Mouse (Mus musculus) cortical plate, adult 2 months (tissue): ENCODE results near the gene Tec. TPM values are rescaled to one million over a fixed set of nuclear protein-coding genes. Genes with fewer than 3 reads are reported as not detected.

Experiments
- H3K27ac ChIP-seq: fragments of 200-500 bp; 2 replicates; pipeline ENCODE4 v1.5.1; 2012; ENCODE audit warnings: low read length, control low read depth, inconsistent platforms; ENCODE audit not compliant: insufficient read depth
- H3K4me1 ChIP-seq: fragments of 200-500 bp; 2 replicates; pipeline ENCODE4 v1.6.1; 2011; ENCODE audit warnings: low read length; ENCODE audit not compliant: control insufficient read depth, insufficient read depth
- H3K4me3 ChIP-seq: fragments of 200-500 bp; 2 replicates; pipeline ENCODE4 v1.5.1; 2011; ENCODE audit warnings: mild to moderate bottlenecking, low read length, control low read depth; ENCODE audit not compliant: insufficient read depth
- CTCF ChIP-seq: fragments of 200-500 bp; IDR thresholded peaks from 2 replicates; pipeline ENCODE4 v1.5.1; 2011; ENCODE audit warnings: mild to moderate bottlenecking, control low read depth, low read length; ENCODE audit not compliant: insufficient read depth; ENCODE audit errors: extremely low read depth
- POLR2A ChIP-seq: fragments of 200-500 bp; IDR thresholded peaks from 2 replicates; pipeline ENCODE4 v1.6.1; 2011; ENCODE audit warnings: mild to moderate bottlenecking, low read length, control low read depth; ENCODE audit not compliant: insufficient read depth; ENCODE audit errors: extremely low read depth
- polyA plus RNA-seq: library from polyadenylated mRNA; depleted of rRNA; stranded (reverse); fragments of >200 nt; gene quantifications from 2 replicates; pipeline ENCODE4 v1.2.3, GENCODE M21; 2012

Gene Tec
- polyA plus RNA-seq, 1 experiment: 2.0 TPM

GRCm38 (mm10) chr5:72816046-72816445 lies 52.2 kb downstream of the Tec start:
- H3K4me3 ChIP-seq: no peak overlapping the region
- no peaks in the 10 kb centered on the region; the same call in 1 of the 2 replicates for H3K4me1 ChIP-seq
- no peak for TF ChIP-seq POLR2A
- no peak for TF ChIP-seq CTCF
- H3K27ac ChIP-seq: no peak overlapping the region

- TF ChIP-seq POLR2A (no peak), CTCF (no peak)
- Histone ChIP-seq H3K4me1 (no peaks in the 10 kb centered on the region; the same call in 1 of the 2 replicates), H3K27ac (no peak overlapping the region), H3K4me3 (no peak overlapping the region)
These were observed 52.9 kb downstream of the Tec start for GRCm38 (mm10) chr5:72815361-72815760.

GRCm38 (mm10) chr5:72814072-72814471 lies 54.2 kb downstream of the Tec start:
- no peaks in the 10 kb centered on the region; the same call in 1 of the 2 replicates for H3K4me1 ChIP-seq
- H3K27ac ChIP-seq: no peak overlapping the region
- H3K4me3 ChIP-seq: no peak overlapping the region
- TF ChIP-seq POLR2A (no peak), CTCF (no peak)

GRCm38 (mm10) chr5:72812908-72813307 lies 55.4 kb downstream of the Tec start:
- TF ChIP-seq CTCF (no peak), POLR2A (no peak)

GRCm38 (mm10) chr5:72812328-72812727 lies 56.0 kb downstream of the Tec start:
- no peak overlapping the region for H3K4me3 ChIP-seq
- H3K4me1 ChIP-seq: no peaks in the 10 kb centered on the region; the same call in 1 of the 2 replicates
- H3K27ac ChIP-seq: no peak overlapping the region
- TF ChIP-seq CTCF: no peak
- no peak for TF ChIP-seq POLR2A

More at GRCm38 (mm10) chr5:72812908-72813307, 55.4 kb downstream of the Tec start:
- Histone ChIP-seq H3K4me3 (no peak overlapping the region), H3K27ac (no peak overlapping the region), H3K4me1 (no peaks in the 10 kb centered on the region; the same call in 1 of the 2 replicates)

- Histone ChIP-seq H3K4me1 (no peaks in the 10 kb centered on the region; the same call in 1 of the 2 replicates), H3K4me3 (no peak overlapping the region), H3K27ac (no peak overlapping the region)
- no peak for TF ChIP-seq POLR2A
- no peak for TF ChIP-seq CTCF
These were observed 56.9 kb downstream of the Tec start for GRCm38 (mm10) chr5:72811397-72811796.

- Histone ChIP-seq H3K4me3 (no peak overlapping the region), H3K27ac (no peak overlapping the region), H3K4me1 (no peaks in the 10 kb centered on the region; the same call in 1 of the 2 replicates)
- TF ChIP-seq CTCF (no peak), POLR2A (no peak)
These were observed 57.3 kb downstream of the Tec start for GRCm38 (mm10) chr5:72810990-72811389.

GRCm38 (mm10) chr5:72809480-72809879 lies 58.8 kb downstream of the Tec start:
- Histone ChIP-seq H3K27ac (no peak overlapping the region), H3K4me1 (no peaks in the 10 kb centered on the region; the same call in 1 of the 2 replicates), H3K4me3 (no peak overlapping the region)
- no peak for TF ChIP-seq CTCF
- TF ChIP-seq POLR2A: no peak

- no peak overlapping the region for H3K27ac ChIP-seq
- no peak overlapping the region for H3K4me3 ChIP-seq
- no peaks in the 10 kb centered on the region; the same call in 1 of the 2 replicates for H3K4me1 ChIP-seq
- TF ChIP-seq POLR2A: no peak
- TF ChIP-seq CTCF: no peak
These were observed 59.7 kb downstream of the Tec start for GRCm38 (mm10) chr5:72808456-72809111.

- Histone ChIP-seq H3K4me3 (no peak overlapping the region), H3K27ac (no peak overlapping the region), H3K4me1 (no peaks in the 10 kb centered on the region)
- no peak for TF ChIP-seq CTCF
- no peak for TF ChIP-seq POLR2A
These were observed 65.4 kb downstream of the Tec start for GRCm38 (mm10) chr5:72802851-72803250.

GRCm38 (mm10) chr5:72798563-72798962 lies 69.7 kb downstream of the Tec start:
- H3K4me3 ChIP-seq: no peak overlapping the region
- H3K27ac ChIP-seq: no peak overlapping the region
- TF ChIP-seq CTCF (no peak), POLR2A (no peak)
- no peaks in the 10 kb centered on the region for H3K4me1 ChIP-seq
